Mouse (Mus musculus) hindbrain, embryonic 16.5 days (tissue): ENCODE measurements at regions not wholly inside any gene's neighbourhood (a gene's known extent, or its start where the extent isn't known, plus 50 kb on each side); places are given as distances from the start of the nearest gene placed in this dataset.

Experiments
- ATAC-seq: fragments of 200-750 bp; cut with Nextera tagmentation; 2 replicates; pipeline ENCODE4 v1.8.0; 2017; ENCODE audit warnings: moderate TSS enrichment, moderate library complexity
- H3K27ac ChIP-seq: fragments of 300-500 bp; sonication (generic); 2 replicates; pipeline ENCODE4 v1.5.1; 2014; ENCODE audit warnings: low read depth, mild to moderate bottlenecking, control low read depth, low read length, moderate library complexity
- H3K27me3 ChIP-seq: fragments of 300-500 bp; sonication (generic); replicated peaks from 2 replicates; pipeline ENCODE4 v1.6.1; 2014; ENCODE audit warnings: low read length; ENCODE audit not compliant: control insufficient read depth, insufficient read depth
- H3K36me3 ChIP-seq: fragments of 300-500 bp; sonication (generic); 2 replicates; pipeline ENCODE4 v1.6.1; 2014; ENCODE audit warnings: mild to moderate bottlenecking, low read length, moderate library complexity, mixed read lengths; ENCODE audit not compliant: control insufficient read depth, insufficient read depth
- H3K4me1 ChIP-seq: fragments of 300-500 bp; sonication (generic); 2 replicates; pipeline ENCODE4 v1.6.1; 2014; ENCODE audit warnings: low read depth, low read length; ENCODE audit not compliant: control insufficient read depth, insufficient read depth
- H3K4me2 ChIP-seq: fragments of 300-500 bp; sonication (generic); 2 replicates; pipeline ENCODE4 v1.6.1; 2014; ENCODE audit warnings: mild to moderate bottlenecking, low read length, control low read depth, moderate library complexity
- H3K4me3 ChIP-seq: fragments of 300-500 bp; sonication (generic); 2 replicates; pipeline ENCODE4 v1.5.1; 2014; ENCODE audit warnings: mild to moderate bottlenecking, low read length, control low read depth, moderate library complexity
- H3K9ac ChIP-seq: fragments of 300-500 bp; sonication (generic); 2 replicates; pipeline ENCODE4 v1.6.1; 2014; ENCODE audit warnings: low read depth, mild to moderate bottlenecking, control low read depth, low read length, moderate library complexity
- H3K9me3 ChIP-seq: fragments of 300-500 bp; sonication (generic); 2 replicates; pipeline ENCODE4 v1.6.1; 2014; ENCODE audit warnings: mild to moderate bottlenecking, low read length, moderate library complexity; ENCODE audit not compliant: control insufficient read depth
- WGBS: fragments of 180-500 bp; shearing (Covaris S2); extraction: QIAGEN DNeasy Blood & Tissue Kit; methylation state at CpG from one replicate; pipeline ENCODE4 v1.1.7; 2014; 5-methylcytosine and 5-hydroxymethylcytosine counted together

DNA sequence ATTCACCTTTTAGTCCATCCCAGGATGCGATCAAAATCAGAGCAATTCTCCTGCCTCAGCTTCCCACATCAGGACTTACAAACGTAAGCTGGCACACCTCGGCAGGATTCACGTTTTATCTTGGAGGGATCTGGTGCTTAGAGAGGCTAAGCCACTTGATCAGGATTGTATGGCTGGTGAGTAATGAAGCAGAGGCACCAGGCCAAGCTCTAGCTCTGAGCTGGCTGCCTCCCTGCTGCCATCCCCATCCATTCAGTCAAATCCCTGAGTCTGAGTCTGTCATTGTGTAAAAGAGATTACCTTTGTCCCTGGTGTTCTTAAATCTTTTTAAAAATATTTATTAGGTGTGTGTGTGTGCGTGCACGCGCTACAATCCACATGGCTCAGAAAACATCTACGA is 252.6 kb upstream of the B3gat1 start:
- Histone ChIP-seq H3K4me3 (no peak overlapping the region), H3K36me3 (no peaks in the 10 kb centered on the region), H3K4me1 (no peaks in the 10 kb centered on the region), H3K27me3 (no peaks in the 10 kb centered on the region), H3K4me2 (no peak overlapping the region), H3K9ac (no peak overlapping the region), H3K27ac (no peak overlapping the region), H3K9me3 (no peaks in the 10 kb centered on the region)
- 82% methylated on average over 8 of the region's 8 CpGs for WGBS
- ATAC-seq, result no peak

DNA sequence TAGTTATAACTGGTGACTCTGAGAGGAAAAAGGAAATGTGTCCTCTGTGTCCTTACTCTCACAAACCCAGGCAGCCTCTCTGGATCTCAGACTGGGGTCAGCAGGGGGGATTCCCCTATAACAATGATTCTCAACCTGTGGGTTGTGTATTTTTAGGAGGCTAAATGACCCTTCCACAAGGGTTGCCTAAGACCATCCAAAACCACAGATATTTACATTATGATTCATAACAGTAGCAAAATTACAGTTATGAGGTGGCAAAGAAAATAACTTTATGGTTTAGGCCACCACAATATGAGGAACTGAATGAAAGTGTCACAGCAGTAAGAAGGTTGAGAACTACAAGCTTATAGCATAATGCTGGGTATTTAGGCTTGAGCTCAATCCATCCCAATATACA is 251.6 kb upstream of the B3gat1 start:
- no peak overlapping the region for H3K4me2 ChIP-seq
- no peak overlapping the region for H3K4me3 ChIP-seq
- H3K27ac ChIP-seq, result no peak overlapping the region
- no peaks in the 10 kb centered on the region for H3K4me1 ChIP-seq
- ATAC-seq, result no peak
- H3K27me3 ChIP-seq, result no peaks in the 10 kb centered on the region
- H3K9me3 ChIP-seq, result no peaks in the 10 kb centered on the region
- H3K36me3 ChIP-seq, result no peaks in the 10 kb centered on the region
- H3K9ac ChIP-seq, result no peak overlapping the region

DNA sequence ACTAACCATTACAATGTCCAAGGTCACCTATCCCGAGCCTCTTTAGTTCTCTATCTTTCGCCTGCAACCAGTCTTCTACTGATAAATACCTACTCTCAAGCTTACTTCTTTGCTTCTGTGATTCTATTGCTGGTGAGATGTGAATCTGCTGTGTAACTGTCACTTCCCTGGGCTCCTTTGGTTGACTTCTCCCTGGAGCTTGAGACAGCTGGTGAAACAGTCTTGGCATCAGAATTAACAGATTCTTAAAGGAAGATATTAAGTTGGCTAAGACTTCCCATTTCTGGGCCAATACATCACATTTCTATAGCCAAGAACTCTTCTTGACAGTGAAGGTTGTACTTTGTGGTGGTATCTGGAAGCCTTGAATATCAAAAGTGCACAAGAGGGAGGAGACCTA is 239.8 kb upstream of the B3gat1 start:
- Histone ChIP-seq H3K9ac (no peak overlapping the region), H3K4me3 (no peak overlapping the region), H3K4me1 (no peaks in the 10 kb centered on the region), H3K4me2 (no peak overlapping the region), H3K36me3 (no peaks in the 10 kb centered on the region), H3K9me3 (no peaks in the 10 kb centered on the region), H3K27ac (no peak overlapping the region), H3K27me3 (no peaks in the 10 kb centered on the region)
- ATAC-seq, result no peak
- WGBS, result 97% methylated on average over 2 of the region's 2 CpGs

DNA sequence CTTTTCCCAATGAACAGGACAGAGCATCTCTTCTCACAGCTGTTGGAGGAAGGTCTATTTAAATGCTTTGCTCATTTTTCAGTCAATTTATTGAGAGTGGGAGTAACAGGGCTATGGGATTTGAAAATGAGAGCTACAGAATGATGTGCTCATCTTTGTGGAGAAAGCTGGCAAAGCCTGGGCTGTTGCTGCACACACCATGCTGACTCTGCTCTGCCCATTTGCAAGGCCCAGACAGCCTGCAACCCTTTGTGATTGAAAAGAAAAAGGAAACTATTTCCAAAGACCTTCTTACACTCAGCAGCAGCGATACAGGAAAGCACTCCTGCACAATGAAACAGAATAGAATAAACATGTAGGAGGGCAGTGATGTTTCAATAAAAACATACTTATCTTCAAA is 231.5 kb upstream of the B3gat1 start:
- Histone ChIP-seq H3K27me3 (no peaks in the 10 kb centered on the region), H3K4me3 (no peak overlapping the region), H3K9me3 (no peaks in the 10 kb centered on the region), H3K27ac (no peak overlapping the region), H3K9ac (no peak overlapping the region), H3K4me2 (no peak overlapping the region), H3K4me1 (no peaks in the 10 kb centered on the region), H3K36me3 (no peaks in the 10 kb centered on the region)
- ATAC-seq, result no peak
- WGBS, result 55% methylated on average over 1 of the region's 1 CpGs

DNA sequence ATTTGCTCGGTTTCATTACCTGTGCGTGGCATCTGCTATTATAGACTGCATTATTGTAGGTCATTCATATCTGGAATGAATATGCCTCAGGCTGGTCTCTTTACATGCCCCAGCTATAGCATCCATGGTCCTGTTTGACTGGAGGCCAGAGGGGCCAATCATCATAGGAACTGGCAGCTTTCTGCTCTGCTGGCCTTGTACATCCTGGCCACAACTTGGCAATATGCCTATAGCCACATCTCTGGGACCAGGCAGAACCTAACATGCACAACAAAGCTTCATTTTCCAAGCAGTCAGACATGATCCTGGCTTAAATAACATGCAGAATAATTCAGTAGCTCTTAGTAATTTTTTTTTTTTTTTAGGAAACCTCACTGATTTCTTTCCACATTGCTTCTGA is 227.6 kb upstream of the B3gat1 start:
- Histone ChIP-seq H3K27me3 (no peaks in the 10 kb centered on the region), H3K4me3 (no peak overlapping the region), H3K4me2 (no peak overlapping the region), H3K9me3 (no peaks in the 10 kb centered on the region), H3K27ac (no peak overlapping the region), H3K4me1 (no peaks in the 10 kb centered on the region), H3K9ac (no peak overlapping the region), H3K36me3 (no peaks in the 10 kb centered on the region)
- WGBS, result 93% methylated on average over 2 of the region's 2 CpGs
- no peak for ATAC-seq

DNA sequence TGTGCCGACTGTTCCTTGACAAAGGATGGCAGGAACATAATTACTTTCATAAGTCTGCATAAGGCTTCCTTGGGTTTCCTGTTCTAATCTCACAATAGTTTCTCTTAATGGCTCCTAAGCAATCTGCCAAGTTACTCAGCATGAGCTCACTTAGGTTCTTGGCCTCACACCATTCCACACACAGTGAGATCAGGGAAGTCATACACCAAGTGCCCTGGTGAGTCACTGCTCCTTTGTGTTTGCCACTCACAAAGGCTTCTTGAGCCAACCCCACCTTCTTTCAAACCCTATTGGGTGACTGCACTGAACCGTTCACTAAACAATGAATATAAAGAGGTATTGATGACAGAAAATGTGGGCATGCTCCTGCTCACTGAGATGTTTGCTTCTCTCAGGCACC is 214.9 kb upstream of the B3gat1 start:
- H3K9me3 ChIP-seq, result no peaks in the 10 kb centered on the region
- ATAC-seq, result 0 out of 2 replicates have a peak, but pooled peaks have one; percentile 35
- no peak overlapping the region for H3K4me3 ChIP-seq
- no peak overlapping the region; the same call in 1 of the 2 replicates for H3K27ac ChIP-seq
- H3K9ac ChIP-seq, result no peak overlapping the region
- H3K36me3 ChIP-seq, result no peaks in the 10 kb centered on the region
- no peak overlapping the region for H3K4me2 ChIP-seq
- 24% methylated on average over 2 of the region's 2 CpGs for WGBS
- H3K4me1 ChIP-seq, result peaks cover 7% of the 10 kb centered on the region
- no peaks in the 10 kb centered on the region for H3K27me3 ChIP-seq

DNA sequence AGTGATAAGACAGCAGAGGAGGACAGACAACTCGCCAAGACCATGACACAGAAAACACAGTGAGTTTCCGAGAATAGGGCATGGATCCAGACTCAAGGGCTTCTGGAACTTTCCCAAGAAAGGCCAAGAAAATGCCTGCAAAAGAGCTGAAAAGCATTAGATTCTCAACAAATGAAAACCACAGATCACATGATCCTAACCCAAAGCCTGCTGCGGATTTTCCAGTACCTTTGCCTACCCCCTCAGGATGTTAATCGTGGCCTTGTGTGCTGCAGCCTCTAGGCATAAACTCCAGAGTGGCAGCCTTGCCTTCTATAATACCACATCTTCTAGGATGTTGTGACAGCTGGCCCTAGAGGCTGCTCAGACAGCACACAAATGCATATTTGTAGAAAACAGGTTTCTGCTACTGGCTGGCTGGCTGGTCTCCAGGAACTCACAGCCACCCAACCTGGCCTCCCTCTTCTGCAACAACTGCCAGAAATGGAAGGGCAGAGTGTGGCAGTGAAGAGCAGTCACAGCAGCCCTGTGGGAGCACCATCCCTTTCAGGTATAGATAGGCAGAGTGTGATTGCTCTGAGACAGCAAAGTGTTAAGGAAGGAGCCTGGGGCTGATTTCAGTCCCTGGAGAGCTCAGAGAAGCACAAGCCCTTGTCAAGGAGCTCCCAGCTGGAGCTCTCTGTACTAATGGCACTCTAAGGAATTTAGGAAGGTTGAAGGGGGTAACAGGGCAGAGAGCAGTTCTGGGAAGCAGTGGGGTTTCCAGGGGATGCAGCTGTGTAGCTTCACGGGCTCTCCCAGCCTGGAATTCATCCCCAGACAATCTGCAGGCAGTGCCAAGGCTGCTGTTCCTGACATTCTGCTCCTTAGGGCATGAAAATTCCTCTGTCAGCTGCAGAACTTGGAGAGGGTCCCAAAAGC is 213.7 kb upstream of the B3gat1 start:
- no peaks in the 10 kb centered on the region for H3K9me3 ChIP-seq
- H3K9ac ChIP-seq, result no peak overlapping the region
- 27% methylated on average over 5 of the region's 5 CpGs for WGBS
- ATAC-seq, result peak; percentile 74
- no peaks in the 10 kb centered on the region for H3K36me3 ChIP-seq
- H3K27ac ChIP-seq, result peak overlapping the region; percentile 46
- H3K4me1 ChIP-seq, result peaks cover 7% of the 10 kb centered on the region
- H3K27me3 ChIP-seq, result no peaks in the 10 kb centered on the region
- H3K4me2 ChIP-seq, result no peak overlapping the region
- no peak overlapping the region for H3K4me3 ChIP-seq

DNA sequence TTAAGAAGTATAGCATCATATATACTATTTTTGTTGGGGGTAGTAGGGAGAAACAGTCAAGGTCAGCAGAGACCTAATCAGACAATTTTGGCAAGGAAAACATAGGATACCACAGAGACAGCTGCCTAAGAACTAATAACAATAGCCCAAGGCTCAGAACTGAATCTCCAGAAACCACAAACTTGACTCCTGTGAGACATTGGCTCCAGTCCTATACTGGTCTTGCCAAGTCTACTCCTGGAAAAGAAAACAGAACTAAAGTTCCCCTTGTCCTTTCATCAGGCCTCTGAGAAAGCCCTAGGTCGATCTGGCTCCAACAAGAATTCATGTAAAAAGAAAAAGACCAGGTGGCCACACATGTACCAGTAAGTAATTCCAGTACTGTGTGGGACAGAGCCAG is 209.4 kb upstream of the B3gat1 start:
- no peaks in the 10 kb centered on the region for H3K27me3 ChIP-seq
- H3K9ac ChIP-seq, result no peak overlapping the region
- ATAC-seq, result no peak
- H3K9me3 ChIP-seq, result no peaks in the 10 kb centered on the region
- H3K4me2 ChIP-seq, result no peak overlapping the region
- 38% methylated on average over 1 of the region's 1 CpGs for WGBS
- H3K36me3 ChIP-seq, result no peaks in the 10 kb centered on the region
- H3K27ac ChIP-seq, result no peak overlapping the region
- peaks cover 10% of the 10 kb centered on the region for H3K4me1 ChIP-seq
- no peak overlapping the region for H3K4me3 ChIP-seq

DNA sequence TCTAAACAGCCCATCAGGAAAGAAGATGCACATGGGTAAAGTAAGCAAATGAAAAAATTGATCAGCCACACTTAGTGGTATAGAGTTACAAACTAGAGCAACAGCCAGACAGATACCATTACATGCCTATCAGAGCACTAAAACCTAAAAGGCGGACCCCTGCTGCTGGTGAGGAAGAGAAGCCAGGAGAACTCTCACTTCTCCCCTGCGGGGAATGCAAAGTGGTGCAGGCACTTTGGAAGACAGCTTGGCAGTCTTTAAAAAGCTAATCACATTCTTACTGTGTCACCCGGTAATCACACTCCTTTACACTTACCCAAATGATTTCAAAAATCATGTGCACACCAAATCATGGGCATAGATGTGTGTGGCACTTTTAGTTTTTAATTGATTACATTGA is 204.8 kb upstream of the B3gat1 start:
- H3K36me3 ChIP-seq, result no peaks in the 10 kb centered on the region
- H3K9ac ChIP-seq, result no peak overlapping the region
- 14% methylated on average over 3 of the region's 3 CpGs for WGBS
- peaks cover 3% of the 10 kb centered on the region; the same call in 1 of the 2 replicates for H3K4me1 ChIP-seq
- H3K27me3 ChIP-seq, result no peaks in the 10 kb centered on the region
- no peak overlapping the region for H3K4me3 ChIP-seq
- no peaks in the 10 kb centered on the region for H3K9me3 ChIP-seq
- H3K27ac ChIP-seq, result no peak overlapping the region
- ATAC-seq, result no peak
- no peak overlapping the region for H3K4me2 ChIP-seq
